ENCODE assay signal across 25 mouse cellular contexts in the genomic region with DNA sequence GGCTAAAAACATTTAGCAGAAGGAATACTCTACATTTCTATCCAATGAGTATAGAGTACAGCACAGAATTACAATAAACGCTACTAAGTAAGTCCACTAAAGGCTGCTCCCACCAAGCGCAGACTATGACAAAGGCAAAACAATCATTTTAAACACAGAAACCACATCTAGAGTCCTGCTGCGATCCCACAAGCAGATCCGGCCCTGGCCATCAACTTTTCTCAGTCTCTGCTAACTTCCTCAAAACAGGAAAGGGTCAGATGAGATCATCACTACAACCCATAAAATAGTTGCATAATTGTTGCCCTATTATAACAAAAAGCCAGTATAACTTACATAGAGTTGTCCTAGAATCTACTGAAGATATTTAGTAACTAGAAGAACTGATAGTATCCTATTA. TPM values are rescaled to one million over a fixed set of nuclear protein-coding genes. Genes with fewer than 3 reads are reported as not detected.
A peak's percentile ranks its signal among the peaks of the same experiment; 100 is the strongest.
DNase-seq lines count a peak whose midpoint lies in the region; ATAC-seq lines count a peak whose summit lies in the region.
"Had no signal": no experiment of that assay in that cellular context is flagged by ENCODE, and none has a peak within 500 bp of the region (broad histone marks: within the 10 kb centered on the region; RNA-seq: fewer than 3 reads in every experiment).

No protein-coding gene starts in this region.

- no peaks in the 10 kb centered on the region for H3K27me3 ChIP-seq in heart, embryonic 12.5 days (replicated peaks)
- H3K27me3 ChIP-seq in kidney, embryonic 14.5 days (ENCODE audit: control insufficient read depth, insufficient read depth, low read length), result no peaks in the 10 kb centered on the region
- H3K27me3 ChIP-seq in midbrain, embryonic 14.5 days (ENCODE audit: control insufficient read depth, insufficient read depth, low read length), result no peaks in the 10 kb centered on the region
- H3K27me3 ChIP-seq: CH12.LX; forebrain, embryonic 13.5 days; hindbrain, embryonic 12.5 days; hindbrain, embryonic 15.5 days; Patski had no signal

- DNase-seq in heart, adult 11 months, result peak; percentile 80
- DNase-seq in kidney, postnatal 14 days, result peak; percentile 14
- DNase-seq in 416B (ENCODE audit: low read depth), result peak; percentile 84
- no peak for DNase-seq in midbrain, embryonic 14.5 days
- no peak for DNase-seq in urinary bladder, postnatal 10 days (ENCODE audit: low spot score)
- DNase-seq: adrenal gland, postnatal 10 days; adrenal gland, postnatal 36 days; B cell, adult 2 months; cerebellum, adult 11-12 months; cerebellum, adult 8-10 months; cerebellum, postnatal 10 days; cerebellum, postnatal 36 days; gastrocnemius, postnatal 10 days; gastrocnemius, postnatal 36 days had no signal

- peaks cover 32% of the 10 kb centered on the region for H3K36me3 ChIP-seq in heart, embryonic 12.5 days
- peaks cover 28% of the 10 kb centered on the region; the same call in 1 of the 2 replicates for H3K36me3 ChIP-seq in kidney, embryonic 14.5 days (ENCODE audit: control insufficient read depth, insufficient read depth, low read length)
- H3K36me3 ChIP-seq in midbrain, embryonic 14.5 days (ENCODE audit: control insufficient read depth, insufficient read depth, low read length), result peaks cover 8% of the 10 kb centered on the region; the same call in 1 of the 2 replicates
- H3K36me3 ChIP-seq: hindbrain, embryonic 15.5 days had no signal

- H3K4me2 ChIP-seq in heart, embryonic 12.5 days, result no peak overlapping the region
- no peak overlapping the region for H3K4me2 ChIP-seq in kidney, embryonic 14.5 days (replicated peaks; ENCODE audit: low read depth, low read length)
- no peak overlapping the region for H3K4me2 ChIP-seq in midbrain, embryonic 14.5 days (ENCODE audit: low read length)
- H3K4me2 ChIP-seq: forebrain, embryonic 13.5 days; hindbrain, embryonic 12.5 days; hindbrain, embryonic 15.5 days had no signal

- WGBS in heart, embryonic 12.5 days, result 83% methylated on average over 4 of the region's 4 CpGs
- WGBS in kidney, embryonic 14.5 days, result 88% methylated on average over 4 of the region's 4 CpGs
- WGBS in midbrain, embryonic 14.5 days, result 93% methylated on average over 4 of the region's 4 CpGs

- H3K9me3 ChIP-seq in heart, embryonic 12.5 days (replicated peaks), result no peaks in the 10 kb centered on the region
- no peaks in the 10 kb centered on the region for H3K9me3 ChIP-seq in kidney, embryonic 14.5 days (ENCODE audit: control insufficient read depth, low read length)
- no peaks in the 10 kb centered on the region for H3K9me3 ChIP-seq in midbrain, embryonic 14.5 days (ENCODE audit: control insufficient read depth, low read length)
- H3K9me3 ChIP-seq: forebrain, embryonic 10.5 days; forebrain, embryonic 13.5 days; G1E; hindbrain, embryonic 12.5 days; hindbrain, embryonic 15.5 days had no signal

- no peak overlapping the region for H3K9ac ChIP-seq in heart, embryonic 12.5 days
- H3K9ac ChIP-seq in kidney, embryonic 14.5 days (ENCODE audit: low read depth, low read length), result no peak overlapping the region
- H3K9ac ChIP-seq in midbrain, embryonic 14.5 days (replicated peaks; ENCODE audit: low read length), result no peak overlapping the region
- H3K9ac ChIP-seq: forebrain, embryonic 13.5 days; hindbrain, embryonic 12.5 days; hindbrain, embryonic 15.5 days had no signal

- H3K27ac ChIP-seq in heart, embryonic 12.5 days (ENCODE audit: poor library complexity, severe bottlenecking), result no peak overlapping the region
- H3K27ac ChIP-seq in kidney, embryonic 14.5 days (ENCODE audit: low read depth, low read length), result no peak overlapping the region
- no peak overlapping the region for H3K27ac ChIP-seq in midbrain, embryonic 14.5 days (replicated peaks; ENCODE audit: low read depth, low read length)
- H3K27ac ChIP-seq: forebrain, embryonic 10.5 days; forebrain, embryonic 13.5 days; hindbrain, embryonic 12.5 days; hindbrain, embryonic 15.5 days had no signal

- no peaks in the 10 kb centered on the region for H3K4me1 ChIP-seq in heart, embryonic 12.5 days (replicated peaks)
- no peaks in the 10 kb centered on the region for H3K4me1 ChIP-seq in kidney, embryonic 14.5 days (ENCODE audit: control insufficient read depth, insufficient read depth, low read length)
- no peaks in the 10 kb centered on the region for H3K4me1 ChIP-seq in midbrain, embryonic 14.5 days (ENCODE audit: control insufficient read depth, insufficient read depth, low read length)
- H3K4me1 ChIP-seq: forebrain, embryonic 10.5 days; forebrain, embryonic 13.5 days; hindbrain, embryonic 12.5 days; hindbrain, embryonic 15.5 days had no signal

- ATAC-seq in heart, embryonic 12.5 days (ENCODE audit: insufficient number of reproducible peaks, low FRiP score), result no peak
- no peak for ATAC-seq in kidney, embryonic 14.5 days (ENCODE audit: low FRiP score, low TSS enrichment)
- peak; percentile 88 for ATAC-seq in granulocyte monocyte progenitor cell, adult 5-6 weeks (replicated peaks; ENCODE audit: poor library complexity, severe bottlenecking)
- ATAC-seq in midbrain, embryonic 14.5 days (ENCODE audit: low FRiP score, low TSS enrichment), result no peak
- ATAC-seq: forebrain, embryonic 13.5 days; forebrain, embryonic 16.5 days; Patski had no signal

- no peak overlapping the region for H3K4me3 ChIP-seq in heart, embryonic 12.5 days
- no peak overlapping the region for H3K4me3 ChIP-seq in kidney, embryonic 14.5 days (ENCODE audit: low read length)
- no peak overlapping the region for H3K4me3 ChIP-seq in midbrain, embryonic 14.5 days (replicated peaks; ENCODE audit: low read depth, low read length)
- H3K4me3 ChIP-seq: forebrain, embryonic 10.5 days; forebrain, embryonic 13.5 days; hindbrain, embryonic 12.5 days; hindbrain, embryonic 15.5 days had no signal

RNA-seq across cellular contexts. Expression of gene Emsy, which starts 54.9 kb away (rescaled TPM):
- 28.2 and 34.1 TPM in 2 replicates for polyA plus RNA-seq in heart, embryonic 12.5 days (2016; fragmentation: Nextera tagmentation; extraction: Ambion mirVana)
- polyA plus RNA-seq in kidney, embryonic 14.5 days (2014; fragmentation: Nextera tagmentation; extraction: Ambion mirVana), result 29.3 and 47.8 TPM in 2 replicates
- total RNA-seq in granulocyte monocyte progenitor cell, adult 5-6 weeks (2014; fragmentation: Nextera tagmentation), result 53.5 and 71.9 TPM in 2 replicates
- 20.5 and 25.7 TPM in 2 replicates for total RNA-seq in granulocyte monocyte progenitor cell, adult 5-6 weeks (2017)
- polyA plus RNA-seq in midbrain, embryonic 14.5 days (2014; fragmentation: Nextera tagmentation; extraction: Ambion mirVana), result 48.3 and 67.7 TPM in 2 replicates

Comparison
In these comparisons a context has a peak if more than half of its experiments do, and no peak if none do; other contexts are left out.
1. DNase-seq: peak in heart, adult 11 months (single experiment), kidney, postnatal 14 days (single experiment) and 416B (single experiment); none in midbrain, embryonic 14.5 days (single experiment) and urinary bladder, postnatal 10 days (single experiment).